Mouse (Mus musculus) megakaryocyte, embryonic 14.5 days (primary cell): Measurements from ENCODE around the gene Kirrel2.

Source experiments
- FLI1 ChIP-seq: IDR thresholded peaks from 2 replicates; pipeline ENCODE4 v1.6.1; 2012; ENCODE audit warnings: low read length, inconsistent platforms, mixed read lengths
- GATA1 ChIP-seq: IDR thresholded peaks from 3 replicates; pipeline ENCODE4 v1.6.1; 2012; ENCODE audit warnings: mixed read lengths, low read length, inconsistent platforms, borderline replicate concordance

GRCm38 (mm10) chr7:30419561-30420499, 37.7 kb downstream of the Kirrel2 start, which contains the start of gene Hcst:
- no peak for TF ChIP-seq GATA1
- peak; percentile 17; the same call in 1 of the 2 replicates for TF ChIP-seq FLI1
